Mouse (Mus musculus) c-Kit-positive CD71-negative TER-119-negative erythroid progenitor cells, embryonic 14.5 days (primary cell): ENCODE results near the gene Krr1.

Experiments used
- DNase-seq: peaks from one replicate; pipeline ENCODE4 v3.0.0-alpha.2; 2013; ENCODE audit warnings: low read depth

Krr1 gene

DNA sequence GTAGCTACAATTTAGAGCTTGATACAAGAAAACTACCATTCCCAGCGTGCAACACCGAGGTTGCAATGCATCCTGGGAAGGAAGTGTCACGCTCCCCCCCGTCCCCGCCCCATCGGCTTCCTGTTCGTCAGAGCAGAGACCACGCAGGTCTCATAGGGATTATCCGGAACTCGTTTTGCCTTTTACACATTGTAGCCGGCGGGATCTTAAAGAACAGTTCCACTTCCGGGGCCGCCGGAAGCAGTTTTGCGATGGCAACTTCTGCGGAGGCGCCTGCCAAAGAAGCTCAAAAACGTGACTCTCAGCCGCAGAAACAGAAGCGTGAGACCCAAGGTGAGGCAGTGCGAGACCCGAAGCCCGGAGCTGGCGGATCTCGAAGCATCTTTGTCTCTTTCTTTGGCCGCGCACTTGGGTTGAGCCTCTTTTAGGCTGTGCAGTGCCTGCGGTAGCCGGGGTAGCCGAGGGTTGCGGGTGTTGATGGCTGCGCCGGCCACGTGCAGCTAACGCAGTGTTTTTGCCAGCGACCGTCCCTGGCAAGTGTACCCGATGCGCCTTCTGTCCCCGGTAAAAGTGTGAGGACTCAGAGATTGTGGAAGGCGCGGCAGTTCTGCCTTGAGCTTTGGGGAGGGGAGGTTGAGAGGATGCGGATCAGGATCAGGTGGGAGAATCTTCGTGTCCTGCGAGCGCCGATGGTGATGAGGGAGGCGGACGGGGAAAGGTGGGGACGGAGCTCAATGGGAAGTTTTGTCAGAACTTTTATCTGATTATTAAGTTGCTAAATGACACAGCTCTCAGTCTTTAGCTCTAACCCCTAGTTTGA is at the start of gene Krr1:
Gene Krr1, plus strand, starts transcription at position 123 of the 820 bp plus-strand sequence.
- DNase-seq = peak; percentile 95

DNA sequence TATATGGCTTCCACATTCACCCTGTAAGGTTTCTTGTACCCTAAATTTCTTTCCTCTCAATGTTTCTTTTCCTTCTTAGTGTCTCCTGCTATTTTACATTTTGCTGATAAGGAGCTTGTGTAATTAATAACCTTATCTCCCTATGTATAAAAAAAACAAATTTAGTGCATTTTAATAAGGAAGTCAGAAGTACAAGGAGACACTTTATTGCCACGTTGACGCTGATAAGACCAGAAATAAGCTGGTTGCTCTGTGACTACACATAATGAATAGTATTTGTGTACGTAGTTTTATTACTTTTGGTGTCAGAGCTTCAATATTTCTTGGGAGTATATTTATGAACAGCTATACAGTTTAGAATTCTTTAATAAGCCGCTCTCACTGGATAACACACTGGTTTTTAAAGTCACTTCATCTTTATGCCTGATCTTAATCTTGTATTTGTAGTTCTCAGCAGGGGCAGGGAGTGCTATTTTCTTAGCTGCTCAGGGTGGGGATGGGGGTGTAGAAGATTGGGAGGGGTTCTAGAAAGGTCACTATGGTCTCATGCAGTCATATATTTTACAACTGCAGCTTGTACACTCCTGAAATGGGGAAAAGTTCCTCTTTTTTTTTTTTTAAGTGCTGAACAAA is 48.8 kb upstream of the Krr1 start:
- DNase-seq = no peak

DNA sequence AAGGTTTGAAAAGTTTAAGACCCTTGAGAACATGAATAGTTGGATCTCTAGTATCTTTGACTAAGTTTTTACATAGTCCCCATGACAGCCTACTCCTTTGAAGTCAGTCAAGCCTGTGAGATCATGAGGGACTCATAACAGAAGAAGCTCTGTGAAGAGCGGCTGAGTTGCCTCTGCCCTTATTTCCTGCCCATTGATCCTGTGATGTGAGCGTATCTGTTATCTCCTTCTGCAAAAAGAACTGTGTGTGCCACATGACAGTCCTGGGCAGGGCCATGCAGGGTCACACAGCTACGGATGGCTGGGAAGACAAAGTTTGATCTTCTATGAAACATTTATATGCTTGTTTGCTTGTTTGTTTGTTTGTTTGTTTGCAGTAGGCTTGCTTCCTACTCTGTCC is 48.3 kb upstream of the Krr1 start:
- no peak for DNase-seq

DNA sequence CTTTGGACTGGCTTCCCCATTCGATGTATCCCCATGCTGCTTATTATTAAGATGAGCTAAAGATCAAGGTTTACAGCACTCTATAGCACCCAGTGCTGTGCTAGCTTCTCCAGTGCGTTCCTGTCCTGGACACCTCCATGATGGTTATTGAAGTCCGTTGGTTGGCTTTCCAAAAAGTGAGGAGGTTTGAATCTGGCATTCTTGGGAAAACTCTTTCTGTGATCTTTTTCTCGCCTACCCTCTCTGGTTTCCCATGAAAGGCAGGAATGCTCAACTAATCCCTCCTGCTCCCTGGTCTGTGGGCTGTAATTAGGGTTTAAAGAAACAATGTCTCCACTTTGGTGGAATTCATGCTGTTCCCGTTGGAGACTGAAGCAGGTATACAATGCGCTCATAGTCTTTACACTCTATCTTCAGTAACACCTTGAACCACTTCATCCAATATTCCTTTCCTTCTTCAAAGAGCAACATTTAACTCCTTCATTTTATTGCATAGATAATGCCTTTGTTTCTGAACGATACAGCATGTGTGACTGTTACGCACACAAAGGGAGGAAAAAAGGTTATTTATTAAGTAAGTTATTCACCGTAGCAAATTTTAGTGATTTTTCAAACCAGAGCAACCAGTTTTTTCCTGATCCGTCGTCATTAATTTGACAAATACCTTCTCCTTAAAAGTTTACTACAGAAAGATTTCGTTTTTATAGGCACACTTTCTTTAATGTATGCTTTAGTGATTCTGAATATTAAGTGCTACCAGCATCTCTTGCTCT is 47.6 kb upstream of the Krr1 start:
- no peak for DNase-seq

DNA sequence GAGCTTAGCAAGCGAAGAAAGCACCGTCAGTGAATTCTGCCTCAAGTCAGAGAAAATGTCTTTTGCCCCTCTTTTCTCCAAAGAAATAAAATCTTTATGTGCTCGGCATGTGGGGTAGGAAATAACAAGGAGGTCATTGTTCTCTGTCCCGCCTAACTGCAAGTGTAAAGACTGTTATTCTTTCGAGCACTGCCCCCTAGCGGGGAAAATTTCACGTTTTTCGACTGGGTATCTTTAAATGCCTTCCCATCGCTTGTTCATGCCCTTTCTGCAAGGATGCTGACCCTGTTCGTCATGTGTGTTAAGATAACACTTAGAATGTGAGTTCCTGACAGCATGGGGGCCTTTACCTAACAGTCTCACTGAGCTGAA is 47.0 kb upstream of the Krr1 start:
- peak; percentile 82 for DNase-seq

DNA sequence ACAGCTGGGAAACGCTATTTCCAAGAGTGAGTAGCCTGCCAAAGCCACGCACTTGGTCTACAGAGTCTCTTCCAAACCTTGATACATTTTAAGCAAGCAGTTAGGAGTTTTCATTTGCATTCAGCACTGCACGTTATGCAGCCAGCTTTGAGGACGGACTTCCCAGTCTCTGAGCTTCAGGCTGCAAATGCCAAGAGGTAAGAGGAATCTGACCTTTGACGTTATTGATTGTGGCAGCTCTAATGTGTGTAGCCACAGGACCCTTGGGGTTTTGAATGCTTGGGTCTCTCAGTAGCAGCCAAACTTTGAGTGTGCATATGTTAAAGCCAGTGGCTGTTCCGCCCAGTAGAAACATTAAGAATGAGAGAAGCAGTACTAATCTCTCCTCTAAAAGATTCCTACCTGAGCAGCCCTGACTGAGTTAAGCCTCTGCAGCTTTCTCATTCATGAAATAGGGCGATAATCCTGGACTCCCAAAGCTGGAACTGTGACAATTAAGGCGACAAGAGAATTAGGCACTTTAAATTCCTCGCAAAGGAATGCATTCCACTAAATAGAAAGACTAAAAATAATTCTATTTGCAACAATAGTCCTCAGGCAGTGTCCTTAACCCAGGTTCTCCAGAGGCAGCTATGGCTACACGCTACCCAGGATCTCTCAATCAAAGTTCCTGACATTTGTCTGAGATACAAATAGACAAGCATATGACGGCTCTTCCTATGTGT is 39.7 kb upstream of the Krr1 start:
- no peak for DNase-seq

DNA sequence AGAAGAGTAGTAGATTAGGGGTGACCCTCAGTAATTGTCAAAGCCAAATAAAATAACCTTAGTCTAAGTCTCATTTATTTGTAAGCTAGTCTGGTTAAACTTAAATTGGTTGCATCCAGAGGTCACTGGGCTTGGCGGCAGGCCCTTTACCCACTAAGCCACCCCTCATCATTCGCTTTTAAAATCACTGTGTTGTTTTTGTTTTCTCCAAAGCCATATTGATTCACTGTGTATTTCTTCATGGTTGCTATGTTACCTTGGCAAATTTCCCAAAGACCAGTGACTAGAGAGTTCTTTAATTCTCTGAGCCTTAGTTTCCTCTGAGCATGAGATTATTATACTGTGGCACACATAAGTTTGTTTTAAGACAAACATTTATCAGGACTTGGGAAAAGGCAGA is 37.3 kb upstream of the Krr1 start:
- no peak for DNase-seq

DNA sequence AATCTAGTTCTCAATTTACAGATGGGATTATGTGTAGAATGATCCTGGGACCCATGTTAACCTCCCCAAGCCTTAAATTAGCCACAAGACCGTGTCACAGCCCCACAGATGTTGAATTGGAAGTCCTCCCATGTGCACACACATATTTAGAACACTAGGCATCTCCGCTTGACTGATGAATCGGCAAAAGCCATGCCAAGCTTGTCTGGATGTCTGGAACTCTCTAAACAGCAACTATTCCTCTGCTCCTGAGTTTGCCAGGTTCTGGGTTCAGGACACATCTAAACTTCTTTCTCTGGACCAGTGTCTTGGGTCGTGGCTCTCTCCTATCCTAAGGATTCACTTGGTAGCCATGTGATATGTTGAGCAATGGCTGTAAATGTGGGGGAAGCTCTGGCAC is 36.4 kb upstream of the Krr1 start:
- no peak for DNase-seq

DNA sequence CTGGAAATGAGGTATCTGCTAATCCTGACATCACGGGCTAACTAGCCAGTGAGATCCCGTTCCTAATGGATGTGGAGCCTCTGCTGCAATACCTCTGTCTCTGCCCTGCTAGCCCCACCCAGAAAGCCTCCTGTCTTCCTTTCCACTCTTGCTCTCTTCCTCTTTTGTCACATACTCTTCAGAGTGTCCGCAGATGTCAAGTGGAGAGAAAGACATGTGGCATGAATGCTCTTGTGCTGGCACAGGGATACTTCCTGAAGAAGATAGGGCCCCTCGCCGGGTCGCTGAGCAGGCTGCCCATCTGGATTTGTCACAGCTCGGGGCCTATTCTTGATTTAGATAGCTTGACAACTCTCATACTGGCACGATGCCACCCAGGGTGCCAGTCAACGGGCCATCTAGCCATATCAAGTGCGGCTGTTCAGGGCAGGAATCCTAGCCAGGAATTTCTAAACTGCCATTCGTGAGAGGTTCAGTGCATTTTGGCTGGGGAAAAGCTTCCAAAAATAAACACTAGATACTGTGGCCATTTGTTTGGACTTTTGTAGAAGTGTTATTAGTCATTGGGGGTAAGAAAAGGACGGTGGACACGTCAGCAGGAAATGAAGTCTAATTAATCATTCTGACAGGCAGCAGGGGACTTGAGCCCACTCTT is 35.8 kb upstream of the Krr1 start:
- DNase-seq = no peak

DNA sequence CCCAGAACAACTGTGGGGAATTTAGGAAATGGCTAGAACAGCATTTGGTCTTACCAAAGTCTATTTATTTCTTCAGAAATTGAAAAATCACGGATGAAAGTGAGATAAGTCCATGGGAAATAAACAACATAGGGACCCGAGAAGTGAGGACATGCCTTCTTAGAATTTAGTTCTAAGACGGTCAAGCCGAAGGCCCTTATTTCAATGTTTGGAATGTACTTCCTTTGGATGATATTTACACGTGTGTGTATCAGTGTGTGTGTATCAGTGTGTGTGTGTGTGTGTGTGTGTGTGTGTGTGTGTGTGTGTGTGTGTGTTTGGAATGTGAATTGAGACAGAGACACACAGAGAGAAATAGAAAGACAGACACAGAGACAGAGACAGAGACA is 35.3 kb upstream of the Krr1 start:
- DNase-seq = no peak

DNA sequence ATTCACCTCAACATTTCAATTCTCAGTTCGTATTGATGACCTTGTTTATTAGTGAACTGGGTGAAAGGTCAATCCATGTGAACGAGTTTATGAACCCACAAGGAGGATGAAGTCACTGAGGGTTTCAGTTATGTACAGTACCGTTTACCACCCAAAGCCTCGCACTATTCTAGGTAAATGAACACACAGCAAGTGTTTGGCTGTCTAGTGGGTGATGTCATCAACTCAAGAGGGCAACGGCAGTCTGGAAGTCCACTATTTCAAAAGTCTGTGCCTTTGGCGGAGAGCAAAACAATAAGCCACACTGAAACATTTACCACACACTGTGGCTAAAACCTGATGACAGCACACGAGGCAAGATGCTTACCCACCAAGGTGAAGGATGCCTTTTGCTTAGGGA is 29.4 kb upstream of the Krr1 start:
- DNase-seq = no peak

DNA sequence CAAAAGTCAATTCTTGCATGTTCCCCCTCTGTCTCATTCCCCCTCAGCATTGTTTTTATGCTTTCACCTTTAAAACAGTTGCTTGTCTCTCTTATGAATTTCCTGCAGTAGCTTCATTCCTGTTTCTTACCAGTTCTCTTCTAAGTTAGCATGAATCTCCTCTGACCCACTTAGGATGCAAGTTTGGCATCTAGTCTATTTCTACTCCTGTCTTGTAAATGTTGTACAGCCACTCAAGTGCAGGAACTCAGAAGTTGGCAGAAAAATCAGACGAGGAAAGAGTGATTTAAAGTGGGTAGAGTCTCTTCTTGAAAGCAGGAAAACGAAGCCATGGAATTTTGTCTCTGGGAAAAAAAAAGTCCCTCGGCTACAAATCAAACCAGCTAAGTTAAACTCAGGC is 26.9 kb upstream of the Krr1 start:
- no peak for DNase-seq

DNA sequence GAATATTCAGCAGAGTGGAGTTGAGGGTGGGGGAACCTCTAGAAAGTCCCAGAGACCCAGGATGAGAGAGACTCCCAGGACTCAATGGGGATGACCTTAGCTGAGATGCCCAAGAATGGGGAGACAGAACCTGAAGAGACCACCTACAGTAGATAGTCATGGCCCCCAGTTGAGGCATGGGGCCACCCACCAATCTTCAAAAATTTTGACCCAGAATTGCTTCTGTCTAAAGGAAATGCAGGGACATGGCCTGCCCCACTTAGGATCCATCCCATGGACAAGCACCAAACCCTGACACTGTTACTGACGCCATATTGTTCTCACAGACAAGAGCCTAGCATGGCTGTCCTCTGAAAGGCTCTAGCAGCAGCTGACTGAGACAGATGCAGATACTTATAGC is 24.4 kb upstream of the Krr1 start:
- no peak for DNase-seq

DNA sequence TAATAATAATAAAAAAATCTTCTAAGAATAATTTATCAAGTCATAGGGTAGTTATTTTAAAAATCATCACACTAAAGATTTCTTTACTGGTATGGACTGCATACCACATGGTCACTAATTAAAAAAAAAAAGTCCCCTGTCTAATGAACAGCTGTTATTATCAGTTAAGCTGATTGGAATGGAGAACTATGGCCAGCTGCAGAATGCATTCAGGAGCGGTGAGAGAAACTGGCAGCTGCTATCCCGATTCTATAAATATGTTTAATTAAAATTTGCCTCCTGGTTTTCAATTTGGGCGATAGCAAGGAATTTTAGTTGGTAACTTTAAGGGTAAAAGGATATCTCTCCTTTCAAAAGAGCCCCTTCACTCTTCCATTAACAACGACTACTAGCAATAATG is 23.5 kb upstream of the Krr1 start:
- no peak for DNase-seq

DNA sequence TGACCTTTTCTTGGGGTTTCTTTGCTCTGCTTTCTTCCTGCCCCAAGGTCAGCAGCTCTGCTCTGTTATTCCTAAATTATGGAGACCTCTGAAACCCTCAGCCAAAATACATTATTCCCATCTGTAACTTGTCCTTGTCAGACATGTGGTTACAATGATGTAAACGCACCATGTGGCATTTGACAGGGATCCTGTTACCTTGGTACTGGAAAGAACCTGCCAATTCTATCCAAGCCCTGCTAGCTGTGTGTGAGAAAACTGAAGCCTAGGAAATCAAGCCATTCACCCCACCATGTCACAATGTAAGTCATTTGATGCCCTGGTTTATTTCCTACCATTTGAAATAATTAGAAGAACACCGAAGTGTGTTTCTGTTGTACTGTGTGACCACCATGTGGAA is 16.6 kb upstream of the Krr1 start:
- DNase-seq = no peak

DNA sequence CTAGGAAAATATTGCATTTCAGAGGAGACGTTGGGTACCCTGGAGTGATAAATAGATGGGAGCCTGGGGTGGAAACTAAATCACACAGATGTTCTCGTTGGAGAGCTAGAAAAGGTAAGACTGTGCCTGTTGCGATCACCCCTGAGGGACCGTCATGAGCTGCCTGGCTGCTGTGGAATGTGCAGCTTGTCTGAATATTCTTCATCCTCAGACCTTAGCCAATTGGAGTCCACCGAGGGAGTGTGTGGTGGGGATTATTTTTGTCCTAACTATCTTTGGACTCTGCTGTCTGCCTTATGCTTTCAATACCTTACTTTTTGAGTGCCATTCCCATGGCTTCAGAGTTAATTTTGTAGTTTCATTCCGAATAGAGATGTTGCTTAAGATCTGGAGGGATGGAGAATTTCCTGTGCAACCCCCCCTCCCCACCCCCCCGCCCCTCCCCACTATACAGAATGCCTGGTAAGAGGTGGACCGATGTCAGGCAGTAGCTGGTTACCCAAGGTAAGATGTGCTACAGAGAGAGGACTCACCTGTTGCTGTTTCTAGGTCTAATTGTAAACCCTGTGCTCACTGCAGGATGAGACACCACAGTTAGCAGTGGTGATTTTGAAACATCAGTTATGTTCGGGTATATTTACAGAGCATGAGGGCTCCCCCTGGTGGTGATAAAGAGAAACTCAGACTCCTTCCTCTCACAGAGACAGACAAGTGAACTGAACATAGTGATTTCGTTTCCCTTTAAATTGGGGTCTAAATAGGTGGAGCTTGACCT is 15.0 kb upstream of the Krr1 start:
- DNase-seq = peak; percentile 68

DNA sequence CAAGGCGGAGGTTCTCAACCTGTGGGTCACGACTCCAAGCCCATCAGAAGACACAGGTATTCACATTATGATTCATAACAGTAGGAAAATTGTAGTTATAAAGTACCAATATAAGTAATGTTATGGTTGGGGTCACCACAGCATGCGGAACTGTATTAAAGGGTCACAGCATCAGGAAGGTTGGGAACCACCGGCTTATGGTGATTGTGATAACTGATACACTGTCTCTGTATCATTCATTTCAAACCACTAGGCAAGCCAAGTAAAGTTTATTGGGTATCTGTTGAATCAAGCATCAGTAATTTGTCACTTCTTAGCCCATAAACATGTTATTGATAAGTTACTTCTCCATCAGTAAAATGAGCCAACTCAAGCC is 14.4 kb upstream of the Krr1 start:
- DNase-seq = no peak

DNA sequence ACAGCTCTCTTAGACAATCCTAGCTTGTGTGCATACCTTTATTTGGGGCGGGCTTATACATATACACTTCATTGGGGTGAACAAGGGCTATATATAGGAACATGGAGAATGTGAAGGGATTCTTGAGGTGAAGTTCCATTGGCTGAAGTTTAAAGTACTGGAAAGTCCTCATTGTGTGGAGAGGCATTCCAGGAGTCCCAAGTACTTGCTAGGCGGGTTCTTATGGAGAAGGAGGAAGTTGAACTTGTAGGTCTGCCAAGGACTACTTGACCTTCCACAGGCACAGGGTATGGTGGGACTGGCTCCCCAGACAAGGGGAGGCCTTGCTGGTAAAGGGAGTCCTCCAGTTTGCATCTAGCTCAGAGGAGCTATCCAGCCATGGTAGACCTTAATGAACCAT is 13.1 kb upstream of the Krr1 start:
- no peak for DNase-seq

DNA sequence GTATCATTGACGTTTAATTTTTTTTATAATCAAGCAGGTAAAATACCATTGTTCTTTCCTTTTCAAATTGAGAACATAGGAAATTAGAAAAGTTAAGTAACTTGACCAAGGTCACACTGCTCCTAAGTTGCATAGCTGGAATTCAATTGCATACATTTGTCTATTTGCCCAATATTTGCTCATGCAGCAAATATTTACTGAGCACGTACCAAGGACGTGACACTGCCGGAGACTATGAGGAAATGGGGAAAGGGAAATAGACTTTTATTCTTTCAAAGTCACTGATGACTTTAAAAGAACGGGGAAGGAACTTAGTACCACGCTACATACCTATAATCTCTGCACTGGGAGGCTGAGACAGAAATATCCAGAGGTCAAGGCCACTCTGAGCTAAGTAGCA is 12.0 kb upstream of the Krr1 start:
- DNase-seq = no peak

DNA sequence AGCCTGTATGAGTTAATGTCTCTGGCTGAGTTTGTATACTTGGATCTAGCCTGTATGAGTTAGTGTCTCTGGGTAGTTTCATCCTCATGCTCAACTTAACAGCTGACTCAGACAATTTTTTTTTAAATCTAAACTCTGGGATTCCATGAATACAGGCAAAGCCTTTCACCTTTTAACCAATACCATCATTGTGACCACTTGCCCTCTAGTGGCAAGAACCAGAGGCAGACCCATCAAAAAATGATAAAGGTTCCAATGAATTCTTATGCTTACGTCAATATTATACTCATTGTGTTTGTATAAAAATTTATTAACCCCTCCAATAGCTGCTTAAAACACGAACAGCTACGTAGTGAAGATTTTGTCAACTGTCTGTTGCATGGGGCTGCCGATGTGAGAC is 6.1 kb upstream of the Krr1 start:
- no peak for DNase-seq

DNA sequence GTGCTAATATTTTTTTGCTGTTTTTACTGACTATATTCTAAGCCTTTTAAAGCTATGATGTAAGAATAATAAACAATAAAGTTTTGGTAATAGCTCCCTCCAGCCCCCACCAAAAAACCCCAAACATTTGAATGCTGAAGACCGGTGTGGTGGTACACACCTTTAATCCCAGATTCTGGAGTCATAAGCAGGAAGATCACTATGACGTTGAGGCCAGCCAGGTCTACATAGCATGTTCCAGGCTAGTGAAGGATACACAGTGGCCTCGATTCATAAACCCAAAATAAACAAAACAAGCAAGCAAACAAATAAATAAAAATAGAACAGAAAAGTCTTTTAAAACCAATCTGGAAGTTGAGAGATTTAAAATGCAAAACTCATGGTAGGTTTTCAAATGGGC is 535 bp upstream of the Krr1 start:
- no peak for DNase-seq
